Mouse (Mus musculus): Measurements from ENCODE around the gene Ctf1.
"Not testable (repeated sequence)": the region's sequence is repeated elsewhere in the genome, so short reads cannot be mapped to it uniquely, and the experiment has no call there.

Gene Ctf1

DNA sequence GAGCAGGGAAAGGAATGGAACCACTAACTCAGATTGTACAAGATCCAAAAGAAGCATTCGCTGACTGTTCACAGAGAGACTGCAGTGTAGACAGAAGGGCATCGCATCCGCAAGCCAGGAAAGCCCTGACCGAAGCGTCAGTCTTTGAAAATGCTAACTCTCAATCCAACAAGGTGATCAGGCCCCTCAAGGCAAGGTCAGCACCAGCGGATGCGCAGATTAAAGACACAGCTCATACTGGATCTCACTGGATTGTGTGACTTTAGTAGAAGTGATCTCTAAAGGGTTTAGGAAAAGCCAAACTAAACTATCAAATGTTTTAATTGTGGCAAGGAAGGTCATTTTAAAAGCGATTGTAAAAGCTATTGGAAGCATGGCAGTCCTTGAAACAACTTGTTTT lies 19.2 kb upstream of the Ctf1 start:
- DNase-seq (ENCODE audit: low read depth) = no peak

DNA sequence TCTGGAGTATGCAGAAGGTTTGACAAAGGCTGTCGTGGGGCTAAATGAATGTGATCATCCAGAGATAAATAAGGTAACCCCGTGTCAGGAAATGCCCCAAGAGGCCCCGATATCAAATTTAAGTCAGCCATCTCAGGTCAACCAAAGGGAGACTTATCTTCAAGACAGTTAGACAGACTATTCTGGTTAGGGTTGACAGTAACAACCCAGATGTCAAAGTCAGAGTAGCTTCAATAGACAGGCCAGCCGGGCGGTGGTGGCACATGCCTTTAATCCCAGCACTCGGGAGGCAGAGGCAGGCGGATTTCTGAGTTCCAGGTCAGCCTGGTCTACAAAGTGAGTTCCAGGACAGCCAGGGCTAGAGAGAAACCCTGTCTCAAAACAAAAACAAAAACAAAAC lies 18.8 kb upstream of the Ctf1 start:
- not testable (repeated sequence) for DNase-seq (ENCODE audit: low read depth)

DNA sequence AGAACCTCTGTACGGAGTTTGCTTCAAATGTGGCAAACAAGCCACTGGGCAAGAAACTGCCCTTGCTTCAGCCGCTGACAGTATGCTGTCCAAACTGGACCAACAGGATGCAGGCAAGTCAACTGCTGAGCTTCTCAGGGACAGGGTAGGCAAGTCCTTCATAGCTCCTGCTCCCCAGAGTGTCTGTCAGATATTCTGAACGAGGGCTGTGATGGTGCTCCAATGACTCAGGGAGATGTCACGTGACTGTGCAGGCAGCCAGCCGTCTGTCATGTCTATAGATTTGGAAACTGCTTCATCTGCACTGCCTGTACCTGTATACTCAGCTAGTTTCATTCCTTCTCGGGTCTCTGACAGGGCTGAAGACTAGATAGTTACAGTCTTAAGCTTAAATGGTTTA lies 13.6 kb upstream of the Ctf1 start:
- no peak for DNase-seq (ENCODE audit: low read depth)

DNA sequence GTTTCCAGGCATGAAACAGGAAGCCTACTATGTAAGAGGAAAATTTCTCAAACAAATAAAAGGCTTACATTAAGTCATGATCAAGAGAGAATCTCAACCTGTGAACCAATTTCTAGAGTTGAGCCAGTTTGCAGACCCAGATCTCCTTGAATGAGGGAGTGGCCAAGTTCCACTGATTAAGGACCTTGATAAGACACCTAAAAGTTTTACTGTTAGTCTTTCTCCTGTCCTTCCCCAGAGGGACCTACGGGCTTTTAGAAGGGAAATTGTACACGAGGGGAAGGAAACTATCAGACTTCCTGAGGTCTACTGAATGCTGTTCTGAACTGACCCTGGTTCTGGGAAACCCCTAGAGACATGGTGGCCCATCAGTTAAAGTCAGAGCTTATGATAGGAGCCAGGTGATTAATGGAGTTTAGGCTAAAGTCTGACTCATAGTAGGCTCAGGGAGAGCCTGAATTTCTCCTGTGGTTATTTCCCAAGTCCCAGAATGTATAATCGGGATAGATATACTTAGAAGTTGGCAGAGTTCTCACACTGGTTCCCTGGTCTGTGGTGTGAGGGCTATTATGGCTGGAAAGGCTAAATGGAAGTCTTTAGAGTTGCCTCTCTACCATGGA lies 11.7 kb upstream of the Ctf1 start:
- no peak for DNase-seq (ENCODE audit: low read depth)

DNA sequence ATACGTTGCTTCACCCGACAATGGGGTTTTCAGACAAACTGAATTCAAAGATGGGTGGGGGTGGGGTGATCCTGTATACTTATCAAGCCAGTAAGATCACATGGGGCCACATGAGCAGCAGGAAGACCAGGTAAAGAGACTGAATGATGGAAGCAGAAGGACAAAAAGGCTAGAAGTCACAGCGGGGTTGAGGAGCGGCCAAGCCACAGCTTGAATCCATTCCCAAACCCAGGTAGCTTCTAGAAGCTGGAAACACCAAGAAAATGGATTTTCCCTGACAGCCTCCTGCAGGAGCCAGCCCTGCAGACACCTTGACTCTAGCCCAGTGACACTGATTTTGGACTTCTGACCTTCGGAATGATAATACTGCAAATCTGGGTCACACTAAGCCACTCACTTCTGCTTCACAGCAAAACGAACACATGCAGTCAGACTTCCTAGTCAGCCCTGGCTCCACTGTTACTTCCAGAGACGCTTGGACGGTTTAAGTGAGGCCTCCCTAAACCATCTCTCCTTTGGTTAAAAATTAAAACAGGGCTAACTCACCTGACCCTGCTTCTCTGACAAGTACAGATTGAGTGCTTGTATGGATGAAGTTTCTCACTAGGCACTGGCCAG lies 8.9 kb upstream of the Ctf1 start:
- DNase-seq (ENCODE audit: low read depth) = no peak

DNA sequence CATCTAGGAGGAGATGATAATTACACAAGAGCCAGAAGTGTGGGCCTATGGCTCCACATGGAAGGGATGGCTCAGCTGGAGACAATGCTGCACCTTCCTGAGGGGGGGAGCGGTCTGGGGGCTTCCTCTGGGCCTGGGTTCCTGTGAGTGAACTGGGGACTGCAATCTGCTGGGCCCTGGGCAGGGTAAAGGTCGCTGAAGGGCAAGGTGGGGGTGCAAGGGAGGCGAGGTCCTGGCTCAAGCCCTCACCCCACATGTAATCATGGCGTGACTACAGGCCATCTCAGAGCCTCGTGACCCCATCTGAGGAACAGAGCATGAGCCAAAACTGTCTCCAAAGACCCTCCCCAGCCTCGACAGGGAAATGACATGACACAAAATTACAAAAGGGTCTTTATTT lies 7.9 kb upstream of the Ctf1 start:
- no peak for DNase-seq (ENCODE audit: low read depth)

DNA sequence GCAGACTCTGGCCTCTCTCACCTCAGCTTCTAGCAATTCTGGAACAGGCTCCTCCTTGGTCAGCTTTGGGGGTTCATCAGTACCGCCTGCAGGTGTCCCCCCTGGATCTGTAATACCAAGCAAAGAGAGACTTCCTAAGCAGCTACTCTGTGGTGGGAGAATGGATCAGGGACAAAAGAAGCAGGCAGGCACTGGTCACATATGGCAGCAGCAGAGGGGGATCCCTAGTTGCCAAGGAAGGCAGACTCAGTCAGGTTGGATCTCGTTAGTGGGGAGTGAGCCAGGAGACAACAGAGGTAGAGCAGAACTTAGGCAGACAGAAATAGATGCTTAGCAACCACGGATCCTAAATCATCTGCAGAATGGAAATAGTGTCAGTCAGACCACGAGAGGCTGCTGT lies 6.8 kb upstream of the Ctf1 start:
- DNase-seq (ENCODE audit: low read depth) = no peak

DNA sequence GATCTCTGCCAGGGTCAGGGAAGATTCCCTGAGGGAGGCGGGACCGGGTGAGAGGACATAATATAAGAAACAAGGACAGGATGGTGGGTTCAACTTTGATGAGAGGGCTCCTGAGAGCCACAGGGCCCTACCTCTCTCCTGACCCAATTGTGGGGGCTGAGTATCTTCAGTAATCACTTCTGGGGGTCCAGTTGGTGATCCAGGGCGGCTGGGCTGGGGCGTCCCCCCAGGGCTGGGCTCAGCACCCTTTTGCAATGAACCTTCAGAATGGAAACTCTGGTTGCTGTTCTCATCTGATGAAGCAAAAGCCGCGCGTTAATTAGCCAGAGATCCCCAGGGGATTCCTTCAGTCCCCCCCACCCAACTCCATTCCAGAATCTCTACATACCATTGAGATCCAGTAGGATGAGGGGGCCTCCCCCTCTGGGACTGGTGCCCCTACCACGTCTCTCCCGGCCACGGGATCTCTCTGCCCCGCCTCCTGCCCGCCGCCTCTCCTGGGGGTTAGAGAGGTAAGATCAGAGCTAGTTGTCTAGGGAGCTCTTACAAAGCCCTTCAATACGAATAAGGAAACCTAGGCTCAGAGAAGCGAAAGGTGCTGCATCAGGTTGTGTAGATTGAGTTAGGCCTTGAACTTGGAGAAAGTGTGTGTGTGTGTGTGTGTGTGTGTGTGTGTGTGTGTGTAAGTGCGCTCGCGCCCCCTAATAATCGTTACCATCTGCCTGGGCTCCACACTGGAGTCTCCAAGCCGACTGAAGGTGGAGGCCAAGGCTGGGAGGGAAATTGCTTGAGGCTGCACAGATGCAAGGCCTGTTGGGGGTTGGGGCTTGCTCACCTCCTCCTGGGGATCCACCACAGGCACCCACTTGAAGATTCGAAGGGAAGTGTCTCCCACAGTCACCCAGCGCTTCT lies 5.2 kb upstream of the Ctf1 start:
- DNase-seq (ENCODE audit: low read depth) = no peak

DNA sequence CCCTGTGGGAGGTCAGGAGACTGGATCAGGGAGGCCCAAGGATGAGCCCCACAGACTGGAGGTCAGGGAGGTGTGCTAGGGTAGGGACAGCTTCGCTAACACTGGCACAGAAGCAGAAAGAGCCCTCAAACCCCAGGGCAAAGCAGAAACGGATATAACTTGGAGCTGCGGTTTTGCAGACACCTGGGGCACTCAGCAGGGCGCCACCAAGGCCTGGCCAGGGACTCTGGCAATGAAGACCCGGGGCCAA lies 4.7 kb upstream of the Ctf1 start:
- no peak for DNase-seq (ENCODE audit: low read depth)

DNA sequence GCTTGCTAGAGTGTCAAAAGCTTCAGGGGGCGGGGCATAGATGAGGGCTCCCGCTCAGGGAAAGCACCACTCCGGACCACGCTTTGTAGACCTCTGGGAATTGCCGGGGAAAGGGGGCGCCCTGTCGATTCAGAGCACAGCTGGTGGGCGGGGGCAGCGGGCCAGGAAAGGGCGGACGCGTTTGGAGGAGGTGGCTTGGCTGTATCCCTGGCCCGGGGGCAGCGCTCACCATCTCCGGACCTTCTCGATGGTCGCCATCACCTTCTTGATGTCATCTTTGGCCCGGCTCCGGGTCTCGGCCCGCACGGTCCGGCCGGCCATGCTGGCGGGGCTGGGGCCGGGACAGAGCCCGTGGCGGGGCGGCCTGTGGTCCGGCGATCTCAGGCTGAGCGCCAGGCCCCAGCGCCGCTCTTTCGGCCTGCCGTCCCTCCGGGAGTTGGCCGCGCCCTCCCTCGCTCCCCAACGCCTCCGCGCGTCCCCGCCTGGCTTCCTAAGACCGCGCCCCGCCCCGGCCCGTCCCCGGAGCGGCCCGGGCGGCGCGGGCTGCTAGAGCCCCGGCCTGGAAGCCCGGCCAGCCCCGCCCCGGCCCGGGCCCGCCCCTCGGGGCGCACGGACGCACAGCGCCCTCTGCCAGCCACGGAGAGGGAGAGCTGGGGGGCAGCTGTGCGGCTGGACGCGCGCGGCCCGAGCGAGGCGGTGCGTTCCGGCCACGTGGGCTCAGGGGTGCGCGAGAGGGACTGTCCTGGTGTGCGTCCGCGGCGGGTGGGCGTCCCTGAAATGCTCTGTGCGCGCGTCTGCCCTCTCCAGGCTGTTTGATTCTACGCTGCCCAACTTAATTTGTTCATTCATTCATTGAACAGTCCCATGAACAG lies 4.1 kb upstream of the Ctf1 start, which contains the start of gene Bcl7c:
Gene Bcl7c, minus strand, starts transcription at position 727 of the 872 bp plus-strand sequence.
- peak; percentile 76 for DNase-seq (ENCODE audit: low read depth)

DNA sequence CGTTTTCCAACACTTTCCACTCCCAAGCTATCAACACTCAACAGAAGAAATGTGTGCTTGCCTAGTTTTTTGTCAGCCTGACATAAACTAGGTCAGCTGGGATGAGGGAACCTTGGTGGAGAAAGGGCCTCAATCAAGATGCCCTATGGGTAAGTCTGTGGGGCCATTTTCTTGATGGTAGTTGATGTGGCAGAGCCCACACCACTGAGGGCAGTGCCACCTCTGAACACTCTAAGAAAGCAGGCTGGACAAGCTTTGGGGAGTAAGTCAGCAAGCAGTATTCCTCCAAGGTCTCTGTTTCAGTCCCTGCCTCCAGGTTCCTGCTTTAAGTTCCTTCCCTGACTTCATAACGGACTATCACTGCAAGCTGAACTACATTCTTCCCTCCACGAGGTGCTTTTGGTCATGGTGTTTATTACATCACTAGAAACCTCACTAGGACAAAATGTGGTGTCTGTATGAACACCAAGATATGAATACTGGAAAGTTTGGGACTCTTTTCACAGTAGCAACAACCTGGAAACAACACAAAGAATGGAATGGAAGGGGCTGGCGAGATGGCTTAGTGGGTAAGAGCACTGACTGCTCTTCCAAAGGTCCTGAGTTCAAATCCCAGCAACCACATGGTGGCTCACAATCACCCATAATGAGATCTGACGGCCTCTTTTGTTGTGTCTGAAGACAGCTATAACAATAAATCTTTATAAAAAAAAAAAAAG lies 3.1 kb upstream of the Ctf1 start:
- DNase-seq (ENCODE audit: low read depth) = no peak

DNA sequence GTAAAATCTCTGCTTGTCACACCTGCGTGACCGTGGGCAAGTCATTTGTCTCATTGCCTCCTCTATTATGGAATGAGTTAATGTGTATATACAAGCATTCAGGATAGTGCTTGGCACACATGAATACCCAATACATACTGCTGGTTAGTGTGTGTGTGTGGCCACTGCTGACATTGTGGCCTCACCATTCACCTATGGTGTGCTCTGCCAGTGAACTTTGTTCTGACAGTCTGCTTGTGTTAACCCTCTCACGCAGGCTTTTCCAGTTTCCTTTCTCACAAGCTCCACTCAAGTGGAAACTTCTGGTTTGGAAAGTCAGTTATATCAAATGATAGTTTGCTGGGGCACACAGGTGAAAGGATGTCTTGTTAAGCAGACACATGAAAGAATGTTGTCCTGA lies 1.5 kb upstream of the Ctf1 start:
- no peak for DNase-seq (ENCODE audit: low read depth)

DNA sequence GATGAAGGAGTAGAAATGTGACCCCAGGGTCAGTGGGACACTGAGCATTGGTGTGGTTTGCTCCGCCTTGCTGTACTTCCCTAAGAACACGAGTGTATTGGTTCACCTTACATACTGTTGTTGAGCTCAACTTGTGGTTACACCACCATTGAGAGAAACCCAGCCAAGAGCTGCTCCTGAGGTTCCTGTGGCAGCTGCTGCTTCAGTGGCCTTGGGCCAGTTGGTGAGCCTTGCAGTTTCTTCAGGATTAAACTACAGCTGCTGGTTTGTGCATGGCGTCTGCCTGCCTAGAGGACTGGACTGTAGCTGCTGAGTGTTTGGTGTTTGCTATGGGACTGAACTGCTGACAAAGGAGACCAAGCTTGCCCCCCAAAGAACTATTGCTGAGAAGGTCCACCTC lies 1.1 kb upstream of the Ctf1 start:
- no peak for DNase-seq (ENCODE audit: low read depth)

DNA sequence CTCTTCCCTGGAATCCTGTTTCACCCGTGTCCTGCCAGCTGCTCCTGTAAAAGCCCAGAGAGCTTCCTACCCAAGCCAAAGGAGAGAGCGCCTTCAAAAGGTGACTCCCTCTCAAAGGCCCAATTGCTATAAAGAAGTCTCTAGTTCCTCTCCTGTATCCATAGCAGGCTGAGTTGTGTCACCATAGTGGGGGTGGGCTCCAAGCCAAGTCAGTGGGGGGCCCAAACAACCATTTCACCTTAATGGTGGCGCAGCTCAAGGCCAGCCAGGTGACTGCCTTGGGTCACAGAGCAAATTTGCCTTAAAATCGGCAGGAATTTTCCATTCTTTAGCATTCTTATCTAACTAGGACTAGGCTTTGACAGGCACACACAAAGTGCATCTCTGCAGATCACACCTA lies 2.3 kb downstream of the Ctf1 start:
- DNase-seq (ENCODE audit: low read depth) = no peak

DNA sequence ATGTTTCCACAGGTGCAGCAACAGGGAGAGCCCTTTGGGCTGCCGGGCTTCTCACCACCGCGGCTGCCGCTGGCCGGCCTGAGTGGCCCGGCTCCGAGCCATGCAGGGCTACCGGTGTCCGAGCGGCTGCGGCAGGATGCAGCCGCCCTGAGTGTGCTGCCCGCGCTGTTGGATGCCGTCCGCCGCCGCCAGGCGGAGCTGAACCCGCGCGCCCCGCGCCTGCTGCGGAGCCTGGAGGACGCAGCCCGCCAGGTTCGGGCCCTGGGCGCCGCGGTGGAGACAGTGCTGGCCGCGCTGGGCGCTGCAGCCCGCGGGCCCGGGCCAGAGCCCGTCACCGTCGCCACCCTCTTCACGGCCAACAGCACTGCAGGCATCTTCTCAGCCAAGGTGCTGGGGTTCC lies 4.5 kb downstream of the Ctf1 start:
- no peak for DNase-seq (ENCODE audit: low read depth)

DNA sequence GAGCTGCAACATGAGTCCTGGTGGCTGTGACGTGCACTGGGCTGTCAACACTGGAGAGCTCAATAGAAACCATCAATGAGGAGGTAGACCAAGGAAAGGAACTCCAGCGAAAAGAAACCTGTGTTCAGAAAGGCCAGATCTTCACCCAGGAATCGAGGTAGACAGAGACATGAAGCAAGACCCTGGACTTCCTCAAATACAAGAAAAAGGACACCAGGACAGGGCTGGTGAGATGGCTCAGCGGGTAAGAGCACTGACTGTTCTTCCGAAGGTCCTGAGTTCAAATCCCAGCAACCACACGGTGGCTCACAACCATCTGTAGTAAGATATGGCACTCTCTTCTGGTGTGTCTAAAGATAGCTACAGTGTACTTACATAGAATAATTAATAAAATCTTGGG lies 5.8 kb downstream of the Ctf1 start:
- no peak for DNase-seq (ENCODE audit: low read depth)

DNA sequence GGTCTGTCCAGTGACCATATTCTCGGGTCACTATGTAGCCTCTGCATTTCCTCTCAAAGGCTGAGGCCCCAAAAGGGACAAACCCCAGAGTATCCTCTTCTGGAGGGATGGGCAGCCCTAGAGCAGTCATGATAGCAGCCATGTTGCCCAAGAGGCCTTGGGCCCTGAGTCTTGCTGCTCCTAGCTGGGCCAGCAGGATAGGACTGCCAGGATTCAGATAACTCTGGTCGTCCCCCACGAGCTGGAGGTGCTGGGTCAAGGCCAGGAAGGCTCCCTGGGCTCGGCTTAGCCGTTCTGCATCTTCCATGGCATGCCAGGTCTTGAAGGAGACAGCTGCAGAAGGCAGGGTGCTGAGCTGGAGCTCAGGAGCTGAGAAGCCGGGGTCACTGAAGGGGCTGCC lies 6.7 kb downstream of the Ctf1 start:
- no peak for DNase-seq (ENCODE audit: low read depth)

DNA sequence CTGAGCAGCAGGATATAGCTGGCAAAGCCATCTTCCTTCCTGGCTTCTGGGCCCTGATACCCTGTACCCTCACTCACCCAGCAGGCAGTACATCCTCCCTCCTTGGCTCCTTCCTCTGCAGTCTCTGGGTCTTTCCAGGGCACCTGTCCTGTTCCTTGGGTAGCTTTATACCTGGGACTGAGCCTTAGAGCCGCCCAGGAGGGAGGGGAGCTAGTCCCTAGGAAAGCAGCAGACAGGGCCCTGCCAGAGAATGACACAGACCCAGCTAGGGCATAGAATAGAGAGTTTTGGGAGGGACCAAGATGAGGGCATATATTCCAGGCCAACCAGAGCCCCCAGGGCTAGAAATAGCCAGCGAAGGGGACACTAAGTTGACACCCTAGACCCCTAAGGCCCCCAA lies 13.0 kb downstream of the Ctf1 start:
- no peak for DNase-seq (ENCODE audit: low read depth)

DNA sequence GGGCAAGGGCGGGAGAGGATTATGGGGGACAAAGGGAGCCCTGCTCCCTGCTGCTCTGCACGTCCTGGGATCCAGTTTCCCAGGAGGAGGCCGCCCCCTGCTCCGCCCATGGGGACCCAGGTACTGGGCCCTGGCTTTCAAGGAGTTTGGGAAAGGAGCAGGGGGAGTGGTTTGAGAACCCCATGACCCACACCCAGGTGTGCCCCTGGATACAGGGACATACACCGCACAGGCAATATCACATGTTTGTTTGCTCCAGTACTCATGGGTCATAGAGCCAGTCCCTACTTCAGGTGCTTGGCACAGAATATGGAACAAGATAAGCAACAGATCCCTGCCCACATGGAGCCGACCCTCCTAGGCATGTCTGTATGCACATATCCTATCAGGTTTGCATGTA lies 13.4 kb downstream of the Ctf1 start:
- no peak for DNase-seq (ENCODE audit: low read depth)

DNA sequence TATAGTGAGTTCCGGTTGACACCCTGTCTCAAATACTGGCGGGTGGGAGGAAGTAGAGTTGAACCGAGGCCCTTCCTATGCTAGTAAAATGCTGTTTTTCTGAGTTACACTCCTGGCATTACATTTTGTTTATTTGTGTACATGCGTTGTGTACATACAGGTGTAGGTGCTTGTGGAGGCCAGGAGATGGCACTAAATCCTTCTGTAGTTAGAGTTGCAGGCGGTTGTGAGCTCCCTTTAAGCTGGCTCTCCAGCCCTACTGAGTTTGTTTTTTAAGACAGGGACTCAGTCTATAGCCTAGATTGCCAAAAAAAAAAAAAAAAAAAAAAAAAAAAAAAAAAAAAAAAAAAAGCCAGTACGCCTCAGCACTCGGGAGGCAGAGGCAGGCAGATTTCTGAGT lies 15.4 kb downstream of the Ctf1 start:
- DNase-seq (ENCODE audit: low read depth) = no peak

DNA sequence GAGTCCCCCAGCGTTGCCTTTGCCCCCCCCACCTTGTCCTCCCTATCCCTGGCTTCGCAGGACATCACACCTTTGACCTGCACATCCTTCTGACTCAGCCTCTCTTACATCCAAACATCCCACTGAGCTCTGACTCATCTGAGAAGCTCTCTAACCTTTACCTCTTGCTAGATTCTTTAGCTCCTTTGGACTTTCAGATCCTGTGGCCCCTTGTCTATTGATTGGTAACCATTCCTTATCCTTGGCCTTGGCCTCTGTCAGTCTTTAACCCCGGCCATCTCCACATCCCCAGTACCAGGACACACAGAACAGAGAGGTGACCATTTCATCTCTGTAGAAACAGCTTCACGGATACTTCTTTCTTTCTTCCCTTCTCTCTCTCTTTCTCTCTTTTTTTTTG lies 17.6 kb downstream of the Ctf1 start:
- DNase-seq (ENCODE audit: low read depth) = no peak

DNA sequence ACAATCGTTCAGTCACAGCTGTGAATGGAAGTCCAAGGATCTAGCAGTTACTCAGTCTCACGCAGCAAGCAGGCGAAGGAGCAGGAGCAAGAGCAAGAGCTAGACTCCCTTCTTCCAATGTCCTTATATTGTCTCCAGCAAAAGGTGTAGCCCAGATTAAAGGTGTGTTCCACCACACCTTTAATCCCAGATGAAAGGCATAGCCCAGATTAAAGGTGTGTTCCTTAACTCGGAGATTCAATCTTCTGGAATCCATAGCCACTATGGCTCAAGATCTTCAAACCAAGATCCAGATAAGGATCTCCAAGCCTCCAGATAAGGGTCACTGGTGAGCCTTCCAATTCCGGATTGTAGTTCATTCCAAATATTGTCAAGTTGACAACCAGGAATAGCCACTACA lies 19.5 kb downstream of the Ctf1 start, which contains the start of gene Ctf2:
Gene Ctf2, minus strand, starts transcription at position 101 of the 400 bp plus-strand sequence.
- DNase-seq (ENCODE audit: low read depth) = not testable (repeated sequence)
